Mouse (Mus musculus): ENCODE results near the gene Gm38431. TPM values are rescaled to one million over a fixed set of nuclear protein-coding genes. Genes with fewer than 3 reads are reported as not detected.

Gm38431 gene
- polyA plus RNA-seq, 1 experiment: 4.8 TPM

DNA sequence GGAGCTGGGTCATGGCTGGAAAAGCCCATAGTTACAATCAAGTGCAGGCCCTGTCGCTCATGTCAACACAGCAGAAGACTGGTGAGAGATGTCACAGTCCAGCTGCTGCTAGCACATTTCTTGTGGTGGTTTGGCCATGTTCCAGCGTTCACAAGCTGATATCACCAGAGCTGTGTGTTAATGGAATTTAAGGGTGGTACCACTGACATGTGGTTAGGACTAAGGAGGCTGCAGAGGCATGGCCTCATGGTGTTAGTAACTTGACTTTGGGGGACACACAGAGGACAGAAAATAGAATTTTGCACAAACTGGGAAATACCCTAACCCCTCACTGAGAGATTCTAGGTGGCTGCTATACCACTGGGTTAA lies 34.4 kb upstream of the Gm38431 start:
- TF ChIP-seq POLR2A (IDR thresholded peaks at IDR 0.05; ENCODE audit: borderline replicate concordance, extremely low read depth, insufficient read depth, insufficient read length, poor library complexity, severe bottlenecking) (no peak), CTCF (IDR thresholded peaks at IDR 0.05; ENCODE audit: borderline replicate concordance, extremely low read depth, insufficient read depth, insufficient read length) (no peak)

DNA sequence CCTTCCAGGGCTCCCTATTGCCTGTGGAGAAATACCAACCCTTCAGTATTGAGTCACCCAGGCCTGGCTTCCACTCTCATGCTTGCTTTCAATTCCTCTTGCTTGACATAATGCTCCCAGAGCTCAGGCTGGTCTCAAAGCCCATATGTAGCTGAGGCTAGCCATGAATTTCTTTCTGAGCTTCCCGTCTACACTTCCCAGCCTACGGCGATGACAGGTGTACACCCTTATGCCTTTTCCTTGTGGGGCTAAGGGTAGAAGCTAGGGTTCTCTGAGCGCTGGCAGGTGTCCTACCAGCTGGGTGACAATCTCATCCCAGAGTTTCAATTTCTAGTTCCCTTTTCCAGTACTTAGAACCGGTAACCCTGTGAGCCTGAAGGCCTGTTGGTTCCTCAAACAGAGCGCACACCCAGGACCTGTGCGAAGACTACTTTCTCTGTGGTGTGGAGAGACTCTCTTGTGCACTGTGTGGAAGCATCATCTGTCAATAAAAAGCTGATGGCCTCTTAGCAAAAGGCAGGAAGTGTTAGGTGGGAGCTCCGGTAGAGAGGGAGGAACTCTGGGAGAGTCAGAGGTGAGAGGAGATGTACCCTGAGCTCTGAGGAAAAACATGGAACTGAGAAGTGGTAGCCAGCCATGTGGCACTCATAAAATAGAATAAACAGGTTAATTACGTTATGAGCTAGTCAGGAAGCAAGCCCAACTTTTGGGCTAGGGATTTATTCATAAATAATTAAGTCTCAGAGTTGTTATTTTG lies 33.9 kb upstream of the Gm38431 start:
- TF ChIP-seq POLR2A (IDR thresholded peaks at IDR 0.05; ENCODE audit: borderline replicate concordance, extremely low read depth, insufficient read depth, insufficient read length, poor library complexity, severe bottlenecking) (no peak), CTCF (IDR thresholded peaks at IDR 0.05; ENCODE audit: borderline replicate concordance, extremely low read depth, insufficient read depth, insufficient read length) (no peak)
- DNase-seq (ENCODE audit: low read depth): no peak

More for the DNA sequence above, 34.4 kb upstream of the Gm38431 start:
- no peak for DNase-seq (ENCODE audit: low read depth)

DNA sequence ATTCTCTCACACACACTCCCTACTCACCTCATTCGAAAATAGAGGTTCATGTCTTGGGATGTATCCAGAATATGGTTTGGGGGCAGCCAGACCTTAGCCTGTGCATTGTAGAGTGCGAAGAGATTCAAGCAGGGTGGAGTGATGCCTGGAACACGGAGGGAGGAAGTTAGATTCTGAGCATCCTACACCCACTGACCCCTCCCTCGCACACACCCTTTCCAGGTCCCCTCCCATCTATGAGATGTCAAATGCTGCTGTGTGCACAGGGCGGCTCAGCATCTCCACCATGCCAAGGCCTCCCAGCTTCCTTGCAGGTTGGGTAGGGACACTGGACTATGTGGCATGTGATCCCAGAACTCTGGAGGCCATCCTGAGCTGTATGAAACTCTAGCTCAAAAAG lies 33.0 kb upstream of the Gm38431 start:
- no peak for DNase-seq (ENCODE audit: low read depth)

DNA sequence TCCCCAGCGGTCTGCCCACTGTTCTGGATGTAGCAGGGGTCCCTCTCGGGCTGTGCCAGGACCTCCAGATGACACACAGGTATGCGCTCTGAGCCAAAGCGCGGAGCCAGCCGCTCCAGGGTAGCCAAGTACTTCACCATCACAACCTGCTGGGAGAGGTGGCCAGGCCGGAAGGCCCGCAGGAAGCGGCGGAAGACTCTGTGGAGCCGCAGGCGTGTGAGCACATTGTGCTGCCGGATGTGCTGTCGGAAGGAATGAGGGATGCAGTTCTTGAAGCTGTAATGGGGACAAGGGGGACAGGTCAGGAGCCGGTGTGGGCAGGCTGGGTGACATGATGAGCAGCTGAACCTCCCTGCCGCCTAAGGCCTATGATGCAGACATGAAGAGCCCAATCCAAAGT lies 29.7 kb upstream of the Gm38431 start:
- TF ChIP-seq POLR2A (IDR thresholded peaks at IDR 0.05; ENCODE audit: borderline replicate concordance, extremely low read depth, insufficient read depth, insufficient read length, poor library complexity, severe bottlenecking): no peak
- TF ChIP-seq CTCF (IDR thresholded peaks at IDR 0.05; ENCODE audit: borderline replicate concordance, extremely low read depth, insufficient read depth, insufficient read length): no peak
- no peak for DNase-seq (ENCODE audit: low read depth)

More for the DNA sequence above, 33.0 kb upstream of the Gm38431 start:
- TF ChIP-seq CTCF (IDR thresholded peaks at IDR 0.05; ENCODE audit: borderline replicate concordance, extremely low read depth, insufficient read depth, insufficient read length): no peak
- TF ChIP-seq POLR2A (IDR thresholded peaks at IDR 0.05; ENCODE audit: borderline replicate concordance, extremely low read depth, insufficient read depth, insufficient read length, poor library complexity, severe bottlenecking): no peak

DNA sequence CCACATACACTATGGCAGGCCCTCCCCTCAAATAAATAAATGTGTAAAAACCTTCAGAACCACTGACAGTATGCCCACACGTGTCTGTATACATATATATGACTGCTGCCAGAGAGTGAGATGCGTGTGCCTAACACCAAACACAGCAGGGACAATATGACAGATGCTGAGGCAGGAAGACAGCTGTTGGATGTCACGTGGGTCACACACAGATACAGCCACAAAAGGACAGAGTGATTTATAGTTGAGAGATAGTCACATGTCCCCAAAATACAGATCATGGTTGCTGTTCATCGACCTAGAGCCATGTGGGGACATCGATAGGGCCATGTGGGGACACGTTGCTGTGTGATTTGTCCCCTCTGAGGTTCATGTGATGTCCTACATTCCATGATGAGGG lies 25.3 kb upstream of the Gm38431 start:
- no peak for DNase-seq (ENCODE audit: low read depth)
- no peak for TF ChIP-seq CTCF (IDR thresholded peaks at IDR 0.05; ENCODE audit: borderline replicate concordance, extremely low read depth, insufficient read depth, insufficient read length)
- no peak for TF ChIP-seq POLR2A (IDR thresholded peaks at IDR 0.05; ENCODE audit: borderline replicate concordance, extremely low read depth, insufficient read depth, insufficient read length, poor library complexity, severe bottlenecking)

DNA sequence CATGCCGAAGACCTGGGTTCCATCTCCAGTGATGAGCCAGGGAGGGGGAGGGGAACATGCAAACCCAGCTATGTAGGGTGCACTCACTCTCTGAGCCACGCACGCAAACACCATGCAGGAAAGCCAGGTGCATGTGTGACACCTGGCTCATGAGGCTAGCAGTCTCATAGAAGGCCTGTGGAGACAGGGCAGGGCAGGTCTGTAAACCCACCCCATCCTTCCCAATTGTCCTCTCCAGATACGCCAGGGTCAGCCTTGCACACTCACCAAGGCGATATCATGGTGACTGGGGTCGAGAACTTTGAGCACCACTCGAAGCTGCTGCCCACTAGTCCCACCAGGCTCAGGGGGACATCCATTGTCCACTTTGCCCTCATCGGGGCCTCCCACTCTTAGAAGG lies 23.3 kb upstream of the Gm38431 start:
- DNase-seq (ENCODE audit: low read depth): no peak
- no peak for TF ChIP-seq POLR2A (IDR thresholded peaks at IDR 0.05; ENCODE audit: borderline replicate concordance, extremely low read depth, insufficient read depth, insufficient read length, poor library complexity, severe bottlenecking)
- no peak for TF ChIP-seq CTCF (IDR thresholded peaks at IDR 0.05; ENCODE audit: borderline replicate concordance, extremely low read depth, insufficient read depth, insufficient read length)

DNA sequence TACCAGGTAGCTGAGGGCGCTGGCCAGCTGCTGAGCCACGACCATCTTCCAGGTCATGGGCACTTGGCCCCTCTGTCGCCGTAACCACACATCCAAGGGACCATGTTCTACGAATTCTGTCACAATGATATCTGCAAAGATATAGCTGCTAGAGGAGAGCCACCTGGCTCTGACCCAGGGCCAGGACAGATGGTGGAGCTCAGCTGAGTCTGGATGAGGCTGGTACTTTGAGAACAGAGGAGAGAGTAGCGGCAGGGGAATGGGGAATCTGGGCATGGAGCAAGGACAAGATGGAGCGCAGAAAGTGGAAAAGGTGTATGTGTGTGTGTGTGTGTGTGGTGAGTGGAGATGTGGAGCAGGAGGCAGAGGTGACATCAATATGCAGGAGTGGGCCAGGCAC lies 22.4 kb upstream of the Gm38431 start:
- no peak for DNase-seq (ENCODE audit: low read depth)
- TF ChIP-seq CTCF (IDR thresholded peaks at IDR 0.05; ENCODE audit: borderline replicate concordance, extremely low read depth, insufficient read depth, insufficient read length) (no peak), POLR2A (IDR thresholded peaks at IDR 0.05; ENCODE audit: borderline replicate concordance, extremely low read depth, insufficient read depth, insufficient read length, poor library complexity, severe bottlenecking) (no peak)

DNA sequence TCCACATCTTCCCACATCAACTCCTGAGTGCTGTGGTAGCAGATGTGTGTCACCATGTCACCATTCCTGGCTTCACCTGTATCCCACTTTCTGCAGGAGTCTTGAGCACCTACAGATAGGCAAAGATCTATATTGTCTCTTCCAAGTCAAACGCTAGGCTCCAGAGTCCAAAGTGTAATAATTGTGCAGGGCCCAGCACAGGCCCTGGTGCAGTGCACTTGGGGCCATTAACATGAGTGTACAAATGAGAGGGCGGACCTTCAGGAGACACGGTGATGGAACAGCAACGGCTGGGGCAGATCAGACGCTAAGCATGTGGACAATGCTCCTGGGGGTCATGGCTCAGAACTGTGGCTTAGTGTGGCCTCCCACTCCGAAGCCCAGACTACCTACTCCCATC lies 22.0 kb upstream of the Gm38431 start:
- DNase-seq (ENCODE audit: low read depth): no peak

DNA sequence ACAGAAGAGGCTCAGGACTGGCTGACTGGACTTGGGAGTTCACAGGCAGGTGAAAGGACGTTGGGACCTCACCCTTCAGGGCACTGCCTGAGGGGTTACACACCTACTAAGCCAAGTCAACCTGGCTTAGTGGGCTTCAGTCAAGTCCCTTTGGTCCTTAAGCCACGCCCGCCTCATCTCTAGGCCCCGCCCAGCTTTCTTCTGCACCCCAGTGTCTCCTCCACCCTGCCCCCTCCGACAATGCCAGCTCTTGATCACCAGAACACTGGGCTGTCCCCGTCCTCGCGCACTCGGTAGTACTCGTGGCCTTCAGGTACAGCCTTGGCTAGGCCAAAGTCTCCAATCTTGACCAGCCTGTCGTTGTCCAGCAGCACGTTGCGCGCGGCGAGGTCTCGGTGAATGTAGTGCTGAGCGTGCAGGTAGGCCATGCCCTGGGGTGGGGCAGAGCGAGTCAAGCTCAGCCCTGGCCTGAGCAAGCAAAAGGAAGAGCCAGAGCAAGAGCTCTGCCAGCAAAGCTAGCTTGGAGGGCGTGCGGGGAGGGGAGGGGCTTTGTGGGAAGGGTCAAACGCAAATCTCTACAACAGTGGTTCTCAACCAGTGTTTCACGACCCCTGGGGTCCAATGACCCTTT lies 15.9 kb upstream of the Gm38431 start:
- no peak for DNase-seq (ENCODE audit: low read depth)
- TF ChIP-seq POLR2A (IDR thresholded peaks at IDR 0.05; ENCODE audit: borderline replicate concordance, extremely low read depth, insufficient read depth, insufficient read length, poor library complexity, severe bottlenecking) (no peak), CTCF (IDR thresholded peaks at IDR 0.05; ENCODE audit: borderline replicate concordance, extremely low read depth, insufficient read depth, insufficient read length) (no peak)

More for the DNA sequence above, 22.0 kb upstream of the Gm38431 start:
- TF ChIP-seq POLR2A (IDR thresholded peaks at IDR 0.05; ENCODE audit: borderline replicate concordance, extremely low read depth, insufficient read depth, insufficient read length, poor library complexity, severe bottlenecking): no peak
- no peak for TF ChIP-seq CTCF (IDR thresholded peaks at IDR 0.05; ENCODE audit: borderline replicate concordance, extremely low read depth, insufficient read depth, insufficient read length)

DNA sequence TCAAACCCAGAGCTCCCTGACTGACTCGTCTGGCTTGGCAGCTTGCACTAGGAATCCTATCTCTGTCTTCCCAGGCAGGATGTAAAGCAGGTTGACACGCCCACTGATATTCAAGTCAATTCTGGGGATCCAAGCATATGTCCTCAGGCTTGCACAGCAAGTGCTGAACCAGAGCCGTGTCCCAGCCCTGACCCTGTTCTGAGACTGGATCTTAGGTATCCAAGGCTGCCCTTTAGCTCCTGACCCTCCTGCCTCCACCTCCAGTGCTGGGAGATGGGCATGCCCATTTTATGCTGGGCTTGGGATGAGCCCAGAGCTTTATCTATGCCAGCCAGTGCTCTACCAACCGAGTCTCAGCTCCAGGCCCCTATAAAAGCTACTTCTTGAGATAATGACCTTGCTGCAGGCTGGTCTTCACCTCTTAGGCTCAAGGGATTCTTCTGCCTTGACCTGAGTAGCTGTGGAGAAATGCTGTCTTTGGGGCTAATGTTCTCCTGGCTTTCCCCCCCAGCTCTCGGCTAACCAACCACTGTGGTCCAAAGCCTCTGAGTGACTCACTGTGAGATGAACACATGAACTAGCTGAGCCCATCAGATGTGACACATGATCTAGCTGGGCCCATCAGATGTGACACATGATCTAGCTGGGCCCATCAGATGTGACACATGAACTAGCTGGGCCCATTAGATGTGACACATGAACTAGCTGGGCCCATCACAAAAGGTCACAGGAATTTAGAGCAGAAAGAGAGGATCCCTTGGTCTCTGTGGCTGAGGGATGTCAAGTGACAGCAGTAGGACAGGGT lies 14.2 kb upstream of the Gm38431 start:
- TF ChIP-seq POLR2A (IDR thresholded peaks at IDR 0.05; ENCODE audit: borderline replicate concordance, extremely low read depth, insufficient read depth, insufficient read length, poor library complexity, severe bottlenecking) (no peak), CTCF (IDR thresholded peaks at IDR 0.05; ENCODE audit: borderline replicate concordance, extremely low read depth, insufficient read depth, insufficient read length) (no peak)
- no peak for DNase-seq (ENCODE audit: low read depth)

DNA sequence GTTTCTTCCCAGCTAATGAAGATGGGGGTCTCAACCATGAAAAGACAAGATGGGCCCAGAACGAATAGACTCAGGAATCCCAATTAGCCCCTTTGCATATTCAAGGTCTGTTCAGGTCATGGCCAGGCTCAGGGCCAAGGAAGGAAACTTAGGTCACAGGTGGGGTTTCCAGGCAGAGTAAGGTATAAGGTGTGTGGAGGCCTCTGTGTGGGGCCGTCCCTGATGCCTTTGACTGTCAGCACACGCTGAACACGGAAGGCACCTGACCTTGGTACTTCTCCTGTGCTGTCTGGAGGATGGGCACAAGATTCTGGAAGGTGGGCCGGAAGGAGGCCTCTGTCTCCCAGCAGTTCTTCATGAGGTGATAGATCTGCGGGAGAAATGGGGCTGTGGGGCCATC lies 13.0 kb upstream of the Gm38431 start:
- no peak for DNase-seq (ENCODE audit: low read depth)
- TF ChIP-seq POLR2A (IDR thresholded peaks at IDR 0.05; ENCODE audit: borderline replicate concordance, extremely low read depth, insufficient read depth, insufficient read length, poor library complexity, severe bottlenecking) (no peak), CTCF (IDR thresholded peaks at IDR 0.05; ENCODE audit: borderline replicate concordance, extremely low read depth, insufficient read depth, insufficient read length) (no peak)

All from brain, embryonic 14.5 days (tissue).